Mouse (Mus musculus): Measurements from ENCODE around the gene Grb10. TPM values are rescaled to one million over a fixed set of nuclear protein-coding genes. Genes with fewer than 3 reads are reported as not detected.

Gene Grb10
- polyA plus RNA-seq, 1 experiment from 2014 or later: 352 TPM

- H3K4me1 ChIP-seq: peaks cover 12% of the 10 kb centered on the region
- WGBS: 90% methylated on average over 11 of the region's 11 CpGs
- peaks cover 20% of the 10 kb centered on the region; the same call in 1 of the 2 replicates for H3K36me3 ChIP-seq
- H3K4me2 ChIP-seq (replicated peaks): no peak overlapping the region
- ATAC-seq (ENCODE audit: low FRiP score, low read depth): no peak
- no peak overlapping the region for H3K9ac ChIP-seq (replicated peaks)
- H3K27ac ChIP-seq (replicated peaks): no peak overlapping the region
- no peak overlapping the region for H3K4me3 ChIP-seq
- H3K27me3 ChIP-seq: no peaks in the 10 kb centered on the region
- no peaks in the 10 kb centered on the region for H3K9me3 ChIP-seq
These were observed 84.9 kb downstream of the Grb10 start for GRCm38 (mm10) chr11:11953364-11954114.

GRCm38 (mm10) chr11:11952569-11952968 lies 85.9 kb downstream of the Grb10 start:
- ATAC-seq (ENCODE audit: low FRiP score, low read depth): no peak
- Histone ChIP-seq H3K9ac (replicated peaks) (no peak overlapping the region), H3K9me3 (no peaks in the 10 kb centered on the region), H3K27me3 (no peaks in the 10 kb centered on the region), H3K4me2 (replicated peaks) (no peak overlapping the region), H3K4me3 (no peak overlapping the region), H3K36me3 (peaks cover 20% of the 10 kb centered on the region; the same call in 1 of the 2 replicates), H3K27ac (replicated peaks) (no peak overlapping the region), H3K4me1 (peaks cover 13% of the 10 kb centered on the region)
- WGBS: 84% methylated on average over 1 of the region's 1 CpGs

- Histone ChIP-seq H3K27me3 (no peaks in the 10 kb centered on the region), H3K27ac (replicated peaks) (no peak overlapping the region), H3K9ac (replicated peaks) (no peak overlapping the region), H3K36me3 (peaks cover 27% of the 10 kb centered on the region), H3K4me1 (peaks cover 7% of the 10 kb centered on the region; the same call in 1 of the 2 replicates), H3K9me3 (no peaks in the 10 kb centered on the region), H3K4me2 (replicated peaks) (no peak overlapping the region), H3K4me3 (no peak overlapping the region)
- WGBS: 72% methylated on average over 4 of the region's 4 CpGs
- ATAC-seq (ENCODE audit: low FRiP score, low read depth): no peak
These were observed 89.5 kb downstream of the Grb10 start for GRCm38 (mm10) chr11:11948988-11949365.

GRCm38 (mm10) chr11:11948321-11948987 lies 90.0 kb downstream of the Grb10 start:
- H3K27me3 ChIP-seq: no peaks in the 10 kb centered on the region
- H3K27ac ChIP-seq (replicated peaks): no peak overlapping the region
- H3K4me2 ChIP-seq (replicated peaks): no peak overlapping the region
- WGBS: 68% methylated on average over 9 of the region's 9 CpGs
- peaks cover 7% of the 10 kb centered on the region; the same call in 1 of the 2 replicates for H3K4me1 ChIP-seq
- H3K9me3 ChIP-seq: no peaks in the 10 kb centered on the region
- 0 out of 2 replicates have a peak, but pooled peaks have one; percentile 28 for ATAC-seq (ENCODE audit: low FRiP score, low read depth)
- peaks cover 22% of the 10 kb centered on the region for H3K36me3 ChIP-seq
- H3K4me3 ChIP-seq: no peak overlapping the region
- no peak overlapping the region for H3K9ac ChIP-seq (replicated peaks)

GRCm38 (mm10) chr11:11947857-11948256 lies 90.6 kb downstream of the Grb10 start:
- WGBS: 85% methylated on average over 5 of the region's 5 CpGs
- peaks cover 20% of the 10 kb centered on the region for H3K36me3 ChIP-seq
- no peak overlapping the region for H3K27ac ChIP-seq (replicated peaks)

GRCm38 (mm10) chr11:11945766-11946165 lies 92.7 kb downstream of the Grb10 start:
- H3K36me3 ChIP-seq: peaks cover 13% of the 10 kb centered on the region
- ATAC-seq (ENCODE audit: low FRiP score, low read depth): no peak
- WGBS: 92% methylated on average over 4 of the region's 4 CpGs

More at GRCm38 (mm10) chr11:11947857-11948256, 90.6 kb downstream of the Grb10 start:
- Histone ChIP-seq H3K4me3 (no peak overlapping the region), H3K4me2 (replicated peaks) (no peak overlapping the region), H3K9ac (replicated peaks) (no peak overlapping the region), H3K9me3 (no peaks in the 10 kb centered on the region), H3K4me1 (peaks cover 7% of the 10 kb centered on the region; the same call in 1 of the 2 replicates), H3K27me3 (no peaks in the 10 kb centered on the region)
- no peak for ATAC-seq (ENCODE audit: low FRiP score, low read depth)

GRCm38 (mm10) chr11:11944814-11945213 lies 93.7 kb downstream of the Grb10 start:
- Histone ChIP-seq H3K9me3 (no peaks in the 10 kb centered on the region), H3K4me1 (peaks cover 22% of the 10 kb centered on the region), H3K9ac (replicated peaks) (no peak overlapping the region), H3K4me2 (replicated peaks) (no peak overlapping the region), H3K4me3 (no peak overlapping the region), H3K27me3 (no peaks in the 10 kb centered on the region), H3K36me3 (peaks cover 12% of the 10 kb centered on the region), H3K27ac (replicated peaks) (no peak overlapping the region)
- ATAC-seq (ENCODE audit: low FRiP score, low read depth): no peak
- 96% methylated on average over 4 of the region's 4 CpGs for WGBS

More at GRCm38 (mm10) chr11:11945766-11946165, 92.7 kb downstream of the Grb10 start:
- Histone ChIP-seq H3K4me2 (replicated peaks) (no peak overlapping the region), H3K4me3 (no peak overlapping the region), H3K27me3 (no peaks in the 10 kb centered on the region), H3K9me3 (no peaks in the 10 kb centered on the region), H3K9ac (replicated peaks) (no peak overlapping the region), H3K27ac (replicated peaks) (no peak overlapping the region), H3K4me1 (peaks cover 22% of the 10 kb centered on the region)

GRCm38 (mm10) chr11:11944082-11944349 lies 94.5 kb downstream of the Grb10 start:
- no peak overlapping the region for H3K9ac ChIP-seq (replicated peaks)
- H3K4me2 ChIP-seq (replicated peaks): no peak overlapping the region
- H3K36me3 ChIP-seq: peaks cover 16% of the 10 kb centered on the region
- no peak overlapping the region for H3K27ac ChIP-seq (replicated peaks)
- no peak overlapping the region for H3K4me3 ChIP-seq
- no peaks in the 10 kb centered on the region for H3K9me3 ChIP-seq
- H3K4me1 ChIP-seq: peaks cover 21% of the 10 kb centered on the region
- no peaks in the 10 kb centered on the region for H3K27me3 ChIP-seq
- no peak for ATAC-seq (ENCODE audit: low FRiP score, low read depth)

GRCm38 (mm10) chr11:11943240-11944081 lies 95.0 kb downstream of the Grb10 start:
- peaks cover 16% of the 10 kb centered on the region for H3K4me1 ChIP-seq
- H3K27me3 ChIP-seq: no peaks in the 10 kb centered on the region
- WGBS: 81% methylated on average over 13 of the region's 13 CpGs
- H3K4me3 ChIP-seq: no peak overlapping the region
- no peaks in the 10 kb centered on the region for H3K9me3 ChIP-seq
- no peak for ATAC-seq (ENCODE audit: low FRiP score, low read depth)
- H3K9ac ChIP-seq (replicated peaks): no peak overlapping the region
- peaks cover 19% of the 10 kb centered on the region for H3K36me3 ChIP-seq
- no peak overlapping the region for H3K27ac ChIP-seq (replicated peaks)
- H3K4me2 ChIP-seq (replicated peaks): no peak overlapping the region

GRCm38 (mm10) chr11:11942320-11943217 lies 95.9 kb downstream of the Grb10 start:
- H3K27ac ChIP-seq (replicated peaks): no peak overlapping the region
- no peak for ATAC-seq (ENCODE audit: low FRiP score, low read depth)

More at GRCm38 (mm10) chr11:11942320-11943217, 95.9 kb downstream of the Grb10 start:
- Histone ChIP-seq H3K9ac (replicated peaks) (no peak overlapping the region), H3K36me3 (peaks cover 28% of the 10 kb centered on the region), H3K4me1 (peaks cover 15% of the 10 kb centered on the region), H3K9me3 (no peaks in the 10 kb centered on the region), H3K27me3 (no peaks in the 10 kb centered on the region; the same call in 1 of the 2 replicates), H3K4me2 (replicated peaks) (no peak overlapping the region), H3K4me3 (no peak overlapping the region)
- 29% methylated on average over 6 of the region's 6 CpGs for WGBS
